Mouse (Mus musculus): ENCODE measurements around the gene Pik3c2b. TPM values are rescaled to one million over a fixed set of nuclear protein-coding genes. Genes with fewer than 3 reads are reported as not detected.
A peak's percentile ranks its signal among the peaks of the same experiment; 100 is the strongest.

Gene Pik3c2b
- total and polyA plus RNA-seq, 3 experiments = 14.6 to 19.9 (median 19.4) TPM

- Histone ChIP-seq H3K79me2 (replicated peaks; ENCODE audit: control insufficient read depth, insufficient read depth, low read length) (peaks cover 7% of the 10 kb centered on the region), H3K36me3 (ENCODE audit: control insufficient read depth, insufficient read depth, low read length) (peaks cover 13% of the 10 kb centered on the region; the same call in 1 of the 2 replicates), H3K4me1 (ENCODE audit: control insufficient read depth, insufficient read depth, low read length) (peaks cover 22% of the 10 kb centered on the region), H3K27ac (no peak overlapping the region; the same call in 1 of the 2 replicates), H3K4me3 (no peak overlapping the region), H3K9ac (ENCODE audit: low read depth, low read length) (no peak overlapping the region), H3K27me3 (ENCODE audit: control insufficient read depth, insufficient read depth, low read length) (no peaks in the 10 kb centered on the region)
- WGBS = 59% methylated on average over 2 of the region's 2 CpGs
- intact Hi-C loops (cut with DNase I) = no loop called here
- no peak for DNase-seq
- no peak for TF ChIP-seq CTCF (IDR thresholded peaks at IDR 0.05)
- no peak for TF ChIP-seq POLR2A (IDR thresholded peaks at IDR 0.05; ENCODE audit: insufficient read depth, low read depth, low read length)
- no peak for TF ChIP-seq EP300 (IDR thresholded peaks at IDR 0.05; ENCODE audit: insufficient read depth, low read depth, low read length)
These were observed 14.1 kb downstream of the Pik3c2b start for GRCm38 (mm10) chr1:133059592-133059991.

DNA sequence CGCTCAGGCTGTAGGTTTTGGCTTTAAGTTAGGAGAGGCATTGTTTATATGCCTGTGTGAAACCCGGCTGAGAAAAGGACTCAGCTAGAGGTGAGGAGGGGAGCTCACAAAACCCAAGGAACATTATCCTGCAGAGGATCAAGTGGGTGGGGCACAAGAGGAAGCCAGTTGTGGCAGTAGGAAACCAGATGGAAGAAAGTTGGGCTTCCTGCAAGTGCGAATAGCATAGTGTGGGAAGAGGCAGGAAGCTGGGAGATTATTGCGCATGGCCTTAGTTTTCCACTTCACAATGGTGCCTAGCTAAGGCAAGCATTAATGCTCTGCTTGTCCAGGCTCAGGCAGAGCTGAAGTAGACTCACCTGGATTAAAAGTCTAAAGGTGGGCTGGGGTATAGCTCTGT lies 15.2 kb downstream of the Pik3c2b start:
- Histone ChIP-seq H3K36me3 (ENCODE audit: control insufficient read depth, insufficient read depth, low read length) (peaks cover 13% of the 10 kb centered on the region; the same call in 1 of the 2 replicates), H3K4me1 (ENCODE audit: control insufficient read depth, insufficient read depth, low read length) (peaks cover 20% of the 10 kb centered on the region), H3K79me2 (replicated peaks; ENCODE audit: control insufficient read depth, insufficient read depth, low read length) (peaks cover 7% of the 10 kb centered on the region), H3K27me3 (ENCODE audit: control insufficient read depth, insufficient read depth, low read length) (no peaks in the 10 kb centered on the region), H3K4me3 (no peak overlapping the region), H3K27ac (peak overlapping the region; percentile 48), H3K9ac (ENCODE audit: low read depth, low read length) (no peak overlapping the region)
- no peak for DNase-seq
- 47% methylated on average over 4 of the region's 4 CpGs for WGBS
- no peak for TF ChIP-seq EP300 (IDR thresholded peaks at IDR 0.05; ENCODE audit: insufficient read depth, low read depth, low read length)
- TF ChIP-seq CTCF (IDR thresholded peaks at IDR 0.05) = no peak
- no peak for TF ChIP-seq POLR2A (IDR thresholded peaks at IDR 0.05; ENCODE audit: insufficient read depth, low read depth, low read length)
- intact Hi-C loops (cut with DNase I) = no loop called here

DNA sequence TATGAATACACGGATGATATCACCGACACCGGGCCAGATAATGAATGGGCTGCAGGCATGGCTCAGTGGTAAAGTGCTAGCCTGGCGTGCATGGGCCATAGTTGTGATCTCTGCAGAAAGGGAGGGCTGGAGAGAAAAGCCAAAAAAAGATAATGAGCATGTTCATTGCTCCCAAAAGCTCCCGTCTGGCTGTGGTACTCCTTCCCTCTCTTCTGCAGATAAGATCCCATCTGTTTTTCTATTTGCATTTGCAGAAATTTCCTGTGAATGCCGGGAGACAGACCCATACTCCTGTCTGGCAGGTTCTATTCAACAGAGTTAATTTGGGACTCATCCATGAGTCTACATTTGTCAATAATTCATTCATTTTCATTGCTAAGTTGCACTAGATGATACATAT lies 17.7 kb downstream of the Pik3c2b start:
- WGBS = 56% methylated on average over 6 of the region's 6 CpGs
- Histone ChIP-seq H3K4me3 (no peak overlapping the region), H3K4me1 (ENCODE audit: control insufficient read depth, insufficient read depth, low read length) (peaks cover 18% of the 10 kb centered on the region), H3K9ac (ENCODE audit: low read depth, low read length) (no peak overlapping the region), H3K79me2 (replicated peaks; ENCODE audit: control insufficient read depth, insufficient read depth, low read length) (peaks cover 3% of the 10 kb centered on the region), H3K27ac (no peak overlapping the region), H3K27me3 (ENCODE audit: control insufficient read depth, insufficient read depth, low read length) (no peaks in the 10 kb centered on the region), H3K36me3 (ENCODE audit: control insufficient read depth, insufficient read depth, low read length) (peaks cover 5% of the 10 kb centered on the region; the same call in 1 of the 2 replicates)
- no peak for DNase-seq
- TF ChIP-seq POLR2A (IDR thresholded peaks at IDR 0.05; ENCODE audit: insufficient read depth, low read depth, low read length) = no peak
- no peak for TF ChIP-seq EP300 (IDR thresholded peaks at IDR 0.05; ENCODE audit: insufficient read depth, low read depth, low read length)
- TF ChIP-seq CTCF (IDR thresholded peaks at IDR 0.05) = no peak
- intact Hi-C loops (cut with DNase I) = no loop called here

GRCm38 (mm10) chr1:133068268-133068667 lies 22.8 kb downstream of the Pik3c2b start:
- peaks cover 16% of the 10 kb centered on the region for H3K36me3 ChIP-seq (ENCODE audit: control insufficient read depth, insufficient read depth, low read length)
- DNase-seq = peak; percentile 72 to 75
- H3K4me1 ChIP-seq (ENCODE audit: control insufficient read depth, insufficient read depth, low read length) = peaks cover 36% of the 10 kb centered on the region
- H3K27me3 ChIP-seq (ENCODE audit: control insufficient read depth, insufficient read depth, low read length) = no peaks in the 10 kb centered on the region
- H3K9ac ChIP-seq (ENCODE audit: low read depth, low read length) = peak overlapping the region; percentile 72
- WGBS = 7% methylated on average over 5 of the region's 5 CpGs
- no peaks in the 10 kb centered on the region for H3K79me2 ChIP-seq (replicated peaks; ENCODE audit: control insufficient read depth, insufficient read depth, low read length)
- peak; percentile 96 for TF ChIP-seq POLR2A (IDR thresholded peaks at IDR 0.05; ENCODE audit: insufficient read depth, low read depth, low read length)
- no peak for TF ChIP-seq CTCF (IDR thresholded peaks at IDR 0.05)
- TF ChIP-seq EP300 (IDR thresholded peaks at IDR 0.05; ENCODE audit: insufficient read depth, low read depth, low read length) = 0 out of 2 replicates have a peak, but pooled peaks have one; percentile 68
- H3K27ac ChIP-seq = peak overlapping the region; percentile 97
- intact Hi-C loops (cut with DNase I) = no loop called here
- H3K4me3 ChIP-seq = peak overlapping the region; percentile 51

- H3K36me3 ChIP-seq (ENCODE audit: control insufficient read depth, insufficient read depth, low read length) = peaks cover 16% of the 10 kb centered on the region
- H3K27ac ChIP-seq = peak overlapping the region; percentile 97
- peaks cover 37% of the 10 kb centered on the region for H3K4me1 ChIP-seq (ENCODE audit: control insufficient read depth, insufficient read depth, low read length)
- 27% methylated on average over 15 of the region's 15 CpGs for WGBS
- peak; percentile 44 to 55 for DNase-seq
- peak overlapping the region; percentile 72 for H3K9ac ChIP-seq (ENCODE audit: low read depth, low read length)
- H3K79me2 ChIP-seq (replicated peaks; ENCODE audit: control insufficient read depth, insufficient read depth, low read length) = no peaks in the 10 kb centered on the region
- no peaks in the 10 kb centered on the region for H3K27me3 ChIP-seq (ENCODE audit: control insufficient read depth, insufficient read depth, low read length)
- TF ChIP-seq EP300 (IDR thresholded peaks at IDR 0.05; ENCODE audit: insufficient read depth, low read depth, low read length) = no peak
- TF ChIP-seq POLR2A (IDR thresholded peaks at IDR 0.05; ENCODE audit: insufficient read depth, low read depth, low read length) = no peak
- no peak for TF ChIP-seq CTCF (IDR thresholded peaks at IDR 0.05)
- intact Hi-C loops (cut with DNase I) = no loop called here
- peak overlapping the region; percentile 51 for H3K4me3 ChIP-seq
These were observed 23.3 kb downstream of the Pik3c2b start for GRCm38 (mm10) chr1:133068669-133069274.
